Mouse (Mus musculus) CH12F3 (cell line): ENCODE measurements around the gene Ccdc117.

ENCODE experiments used
- in situ Hi-C: fragments of 300-500 bp; cut with MboI; formaldehyde crosslinking; loops from 2 replicates; pipeline ENCODE4 v1.14.3; 2020; ENCODE audit warnings: low sequenced_read_pairs

Gene Ccdc117

GRCm38 (mm10) chr11:5482581-5482980 lies 59.4 kb downstream of the Ccdc117 start:
- in situ Hi-C loops, result loop anchor here (10.0 kb wide), 1 partner anchor 292 kb away; no protein-coding TSS in a partner anchor
